Mouse (Mus musculus) small intestine, adult 2 months (tissue): ENCODE measurements around the gene Atf7.

Experiments used
- CTCF ChIP-seq: fragments of 200-500 bp; IDR thresholded peaks from 2 replicates; pipeline ENCODE4 v1.5.1; 2012; ENCODE audit warnings: low read depth, mild to moderate bottlenecking, control low read depth, inconsistent platforms, low read length, moderate library complexity, mixed read lengths; ENCODE audit not compliant: insufficient replicate concordance, insufficient read length; ENCODE audit errors: extremely low read depth
- POLR2A ChIP-seq: fragments of 200-500 bp; IDR thresholded peaks from 2 replicates; pipeline ENCODE4 v1.6.1; 2012; ENCODE audit warnings: low read depth, mild to moderate bottlenecking, control low read depth, inconsistent platforms, low read length, moderate library complexity

DNA sequence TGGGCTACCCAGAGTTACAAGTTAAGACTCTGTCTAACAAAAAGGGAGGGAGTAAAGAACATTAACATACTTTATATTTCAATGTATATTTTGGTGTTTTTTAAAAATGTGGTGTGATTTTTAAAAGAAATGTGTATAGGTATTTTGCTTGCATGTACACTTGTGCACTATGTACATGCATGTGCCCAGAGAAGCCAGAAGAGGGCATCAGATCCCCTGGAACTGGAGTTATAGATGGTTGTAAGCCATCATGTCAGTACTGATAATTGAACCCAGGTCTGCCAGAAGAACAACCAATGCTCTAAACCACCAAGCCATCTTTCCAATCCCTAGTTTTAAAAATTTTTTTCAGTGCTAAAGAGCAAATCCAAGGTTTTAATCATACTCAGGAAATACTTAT is 12.3 kb downstream of the Atf7 start:
- TF ChIP-seq CTCF (no peak), POLR2A (no peak)
